Mouse (Mus musculus): ENCODE data around the gene Ikbkg.

DNA sequence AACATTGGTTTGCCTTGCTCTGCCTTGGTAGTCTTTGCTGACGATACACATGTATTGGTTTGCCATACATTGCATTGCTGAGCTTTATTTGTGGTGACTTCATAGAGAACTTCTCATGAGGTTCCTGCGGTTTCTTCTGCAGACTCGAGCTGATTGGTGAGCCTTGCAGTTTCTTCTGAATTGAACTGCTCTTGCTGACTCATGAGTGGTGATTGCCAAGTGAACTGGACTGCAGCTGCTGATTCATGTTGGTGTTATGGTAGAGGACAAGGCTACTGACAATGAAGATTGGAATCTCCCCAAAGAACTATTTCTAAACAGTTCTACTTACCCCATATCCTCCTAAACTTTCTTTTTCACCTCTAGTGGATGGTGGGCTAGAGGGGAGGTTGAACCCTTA, 7.0 kb downstream of the Ikbkg start:
- TF ChIP-seq CTCF (IDR thresholded peaks at IDR 0.05; ENCODE audit: low read depth) (no peak), EP300 (IDR thresholded peaks at IDR 0.05; ENCODE audit: low read depth) (no peak)

Measured in heart, postnatal 0 days (tissue).